Mouse (Mus musculus): ENCODE results near the gene Tgfb2.

Tgfb2 gene

GRCm38 (mm10) chr1:186705915-186706248, at the start of gene Tgfb2:
Gene Tgfb2 (minus strand): TSS chr1:186705989.
- no peak for DNase-seq (ENCODE audit: low spot score)

- DNase-seq (ENCODE audit: low spot score) = no peak
Observed at GRCm38 (mm10) chr1:186749675-186750283, 44.0 kb upstream of the Tgfb2 start.

GRCm38 (mm10) chr1:186748724-186749653, 43.2 kb upstream of the Tgfb2 start, which contains the start of gene Rrp15:
Gene Rrp15 (minus strand): TSS chr1:186749358.
- peak; percentile 86 for DNase-seq (ENCODE audit: low spot score)

GRCm38 (mm10) chr1:186739828-186740227, 34.0 kb upstream of the Tgfb2 start:
- no peak for DNase-seq (ENCODE audit: low spot score)

GRCm38 (mm10) chr1:186735537-186735936, 29.7 kb upstream of the Tgfb2 start:
- no peak for DNase-seq (ENCODE audit: low spot score)

- DNase-seq (ENCODE audit: low spot score) = no peak
Observed at GRCm38 (mm10) chr1:186733052-186733451, 27.3 kb upstream of the Tgfb2 start.

GRCm38 (mm10) chr1:186728778-186729177, 23.0 kb upstream of the Tgfb2 start:
- no peak for DNase-seq (ENCODE audit: low spot score)

DNA sequence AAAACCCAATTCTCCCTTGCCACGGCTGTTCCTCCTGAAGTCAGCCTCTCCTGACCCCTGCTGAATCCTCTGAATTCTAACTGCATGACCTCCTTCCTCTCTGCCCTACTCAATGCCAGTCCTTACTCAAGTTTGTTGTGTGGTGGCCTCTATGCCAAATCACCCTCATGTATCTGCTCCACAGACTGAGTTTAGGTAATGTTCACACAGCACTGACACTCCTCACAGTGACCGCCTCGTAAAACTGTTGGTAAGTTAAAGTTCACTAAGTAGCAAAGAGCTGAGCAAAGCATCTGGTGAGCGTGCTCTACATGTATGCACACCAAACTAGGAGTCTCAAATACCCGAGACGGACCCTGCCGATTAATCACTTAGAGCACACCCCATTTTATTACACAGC, 20.3 kb upstream of the Tgfb2 start:
- no peak for DNase-seq (ENCODE audit: low spot score)

DNA sequence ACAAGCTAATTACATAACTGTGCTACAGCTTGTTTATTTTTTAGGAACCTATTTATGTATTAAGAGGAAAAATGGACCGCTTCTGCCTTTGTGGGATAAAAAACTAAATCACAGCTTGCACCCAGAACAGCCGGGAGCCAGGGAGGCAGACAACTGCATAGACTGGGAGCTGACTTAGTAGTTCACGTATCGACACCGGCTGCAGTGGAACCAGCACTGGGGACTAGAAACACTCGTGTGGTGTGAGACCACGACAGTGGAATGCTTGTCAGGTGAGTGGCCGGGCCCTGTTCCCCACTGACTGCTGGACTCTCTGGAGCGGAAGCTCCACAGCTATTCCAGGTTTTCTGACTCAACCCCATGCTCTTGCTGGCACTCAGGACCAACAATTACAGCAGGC, 16.5 kb upstream of the Tgfb2 start:
- DNase-seq (ENCODE audit: low spot score) = no peak

DNA sequence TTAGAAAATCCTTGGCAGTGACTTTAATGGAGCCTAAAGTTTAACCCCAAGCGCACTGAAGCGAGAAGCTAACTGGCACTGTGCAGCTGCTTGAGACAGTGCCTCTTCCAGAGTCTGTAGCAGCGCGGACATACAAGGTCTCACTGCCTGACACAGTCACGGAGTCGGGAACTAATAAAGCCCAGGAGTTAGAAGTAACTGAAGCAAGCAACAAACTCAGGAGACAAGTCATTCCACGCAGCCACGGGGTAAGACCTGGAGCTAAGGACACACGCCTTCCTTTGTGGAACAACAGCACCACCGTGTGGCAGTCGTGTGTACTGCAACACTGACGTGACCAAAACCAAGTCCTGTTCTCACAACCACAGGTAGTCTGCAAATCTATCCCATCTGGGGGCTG, 16.1 kb upstream of the Tgfb2 start:
- DNase-seq (ENCODE audit: low spot score) = peak; percentile 58

DNA sequence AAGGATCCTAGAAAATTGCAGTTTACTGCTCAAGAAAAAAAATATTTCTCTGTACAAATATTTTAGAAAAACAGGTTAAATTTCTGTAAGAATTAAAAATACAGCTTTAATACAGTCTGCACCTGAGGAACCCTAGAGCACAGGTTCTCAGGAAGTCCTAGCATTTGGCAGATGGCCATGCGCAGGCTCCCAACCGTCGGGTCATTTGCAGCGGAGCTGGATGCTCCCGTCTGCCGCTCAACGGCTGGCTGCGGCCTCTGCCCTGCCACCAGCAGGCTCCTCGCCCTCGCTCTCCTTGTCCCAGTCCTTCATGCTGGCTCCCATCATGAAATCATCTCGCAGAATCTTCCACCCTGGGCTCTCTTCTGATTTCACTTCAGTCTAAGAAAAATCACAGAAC, 15.4 kb upstream of the Tgfb2 start:
- no peak for DNase-seq (ENCODE audit: low spot score)

DNA sequence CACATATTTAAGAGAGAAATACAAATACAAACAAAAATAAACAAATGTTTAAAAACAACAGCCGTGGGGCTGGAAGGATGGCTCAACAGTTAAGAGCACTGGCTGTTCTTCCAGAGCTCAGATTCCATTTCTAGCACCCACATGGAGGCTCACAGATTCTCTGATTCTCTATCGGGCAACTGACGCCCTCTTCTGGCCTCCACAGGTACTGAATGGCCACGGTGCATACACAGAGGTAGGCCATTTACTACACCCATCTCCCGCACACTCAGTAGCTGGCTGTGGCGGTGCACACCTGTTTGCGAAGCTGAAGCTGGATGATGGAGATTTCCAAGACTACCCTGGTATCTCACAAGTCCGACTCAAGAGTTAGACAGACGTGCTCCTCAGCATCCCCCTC, 13.9 kb upstream of the Tgfb2 start:
- DNase-seq (ENCODE audit: low spot score) = no peak

- no peak for DNase-seq (ENCODE audit: low spot score)
Observed at GRCm38 (mm10) chr1:186718881-186719280, 13.1 kb upstream of the Tgfb2 start.

DNA sequence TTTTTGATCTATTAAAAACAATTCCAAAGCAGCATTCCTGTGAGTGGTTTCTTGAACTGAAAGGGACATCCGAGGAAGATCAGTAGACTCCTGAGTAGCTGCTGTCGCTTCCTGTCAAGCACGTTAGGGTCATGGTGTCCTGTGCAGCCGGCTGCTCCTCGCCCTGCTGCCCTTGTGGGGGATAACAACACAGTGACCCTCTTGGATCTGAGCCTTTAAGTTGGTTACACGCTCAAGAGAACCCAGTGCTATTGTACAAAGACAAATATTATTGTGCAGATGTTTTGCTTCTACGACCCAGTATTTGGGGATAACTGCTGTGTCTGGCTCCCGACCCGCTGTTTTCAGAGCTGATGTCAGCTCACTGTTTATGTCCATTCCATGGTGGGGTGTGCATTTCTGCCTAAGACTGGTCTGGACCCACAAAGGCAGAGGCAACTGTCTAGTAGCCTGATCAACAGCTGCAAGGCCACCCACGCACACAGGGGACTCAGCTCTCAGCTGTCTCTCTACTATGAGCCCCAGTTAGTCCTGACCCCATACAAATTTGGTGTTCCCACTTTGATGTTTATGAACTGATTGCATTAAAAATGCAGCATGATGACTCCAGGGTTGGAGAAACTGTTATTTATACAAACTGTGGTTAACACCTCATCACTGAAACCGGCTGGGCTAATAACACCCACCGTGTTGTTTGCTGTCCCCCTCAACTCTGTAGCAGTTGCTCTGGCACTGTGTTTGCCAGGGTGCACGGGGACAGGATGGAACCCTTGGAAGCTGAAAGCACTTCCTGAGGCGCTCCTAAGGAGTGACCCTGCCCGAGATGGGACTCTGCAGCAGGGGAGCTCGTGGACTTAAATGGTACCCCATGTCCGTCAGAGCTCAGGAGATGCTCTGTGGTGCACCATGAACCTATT, 9.4 kb upstream of the Tgfb2 start:
- DNase-seq (ENCODE audit: low spot score) = no peak

- DNase-seq (ENCODE audit: low spot score) = no peak
Observed at GRCm38 (mm10) chr1:186714215-186714614, 8.4 kb upstream of the Tgfb2 start.

- DNase-seq (ENCODE audit: low spot score) = no peak
Observed at GRCm38 (mm10) chr1:186712802-186713471, 7.1 kb upstream of the Tgfb2 start.

DNA sequence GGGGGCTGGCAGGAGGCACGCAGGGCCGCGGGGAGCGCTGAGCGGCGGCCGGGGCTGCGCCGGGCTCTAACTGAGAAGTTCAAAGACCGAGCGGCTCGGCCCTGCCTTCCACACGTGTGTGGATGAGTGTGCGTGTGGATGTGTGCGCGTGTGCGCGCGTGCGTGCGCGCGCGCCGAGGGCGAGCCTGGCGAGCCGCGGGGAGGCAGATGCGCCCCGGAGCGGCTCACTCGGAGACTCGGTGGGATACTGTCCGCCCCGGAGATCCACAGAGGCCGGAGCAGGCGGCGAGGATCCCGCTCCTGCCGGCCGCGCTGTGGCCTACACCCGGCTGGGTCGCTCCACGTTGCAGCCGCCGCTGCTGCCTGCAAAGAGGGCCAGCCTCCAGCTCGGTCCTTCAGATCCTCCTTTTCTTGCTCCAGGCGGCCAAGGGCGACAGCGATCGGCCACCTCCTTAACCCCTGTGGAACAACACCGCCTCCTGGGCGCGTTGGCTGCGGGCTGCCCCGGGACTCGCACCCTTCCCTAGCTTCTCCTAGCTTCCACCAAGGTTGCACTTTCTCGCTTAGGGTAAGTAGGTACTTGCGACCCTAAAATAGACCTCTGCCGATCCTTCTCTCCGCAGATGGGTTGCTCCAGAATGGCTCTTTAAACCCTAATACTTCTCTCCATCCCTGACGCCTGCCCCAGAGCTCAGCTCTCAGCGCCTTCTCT, 430 bp downstream of the Tgfb2 start:
- DNase-seq (ENCODE audit: low spot score) = peak; percentile 48

GRCm38 (mm10) chr1:186703980-186704701, 1.6 kb downstream of the Tgfb2 start:
- no peak for DNase-seq (ENCODE audit: low spot score)

- no peak for DNase-seq (ENCODE audit: low spot score)
Observed at GRCm38 (mm10) chr1:186703256-186703979, 2.4 kb downstream of the Tgfb2 start.

Measured in testis, postnatal 14 days (tissue).